Mouse (Mus musculus) subcutaneous adipose tissue, adult 2 months (tissue): Measurements from ENCODE around the gene Aldh9a1. TPM values are rescaled to one million over a fixed set of nuclear protein-coding genes. Genes with fewer than 3 reads are reported as not detected.

ENCODE experiments used
- polyA plus RNA-seq: library from polyadenylated mRNA; depleted of rRNA; stranded (reverse); fragments of >200 nt; gene quantifications from 2 replicates; pipeline ENCODE4 v1.2.3, GENCODE M21; 2012; ENCODE audit warnings: low replicate concordance; rRNA removed

Aldh9a1 gene
- 42.0 and 44.8 TPM in 2 replicates for polyA plus RNA-seq

GRCm38 (mm10) chr1:167349815-167350596, at the start of gene Aldh9a1:
Gene Aldh9a1 (plus strand): TSS chr1:167349991.

GRCm38 (mm10) chr1:167308261-167309054, 41.3 kb upstream of the Aldh9a1 start, which contains the start of gene Tmco1:
Gene Tmco1 (plus strand): TSS chr1:167308378.

GRCm38 (mm10) chr1:167393683-167394492, 44.1 kb downstream of the Aldh9a1 start, which contains the start of gene Mgst3:
Gene Mgst3 (minus strand): TSS chr1:167393841.

Other genes starting within 250 kb of the Aldh9a1 start
- 17.1 and 28.2 TPM in 2 replicates for gene Uck2, start 64.7 kb upstream of the Aldh9a1 start, polyA plus RNA-seq
- 80.7 and 133 TPM in 2 replicates for gene Tmco1, start 41.6 kb upstream of the Aldh9a1 start, polyA plus RNA-seq
- gene Mgst3, start 43.9 kb downstream of the Aldh9a1 start, polyA plus RNA-seq, result 218 and 749 TPM in 2 replicates
- gene Lrrc52, start 116.8 kb downstream of the Aldh9a1 start, polyA plus RNA-seq, result 0.20 TPM in 1 of 2 replicates, not detected in the other
- 8.4 and 24.8 TPM in 2 replicates for gene Rxrg, start 248.4 kb downstream of the Aldh9a1 start, polyA plus RNA-seq